Mouse (Mus musculus) cortical plate, adult 2 months (tissue): Measurements from ENCODE around the gene Nat8f6. TPM values are rescaled to one million over a fixed set of nuclear protein-coding genes. Genes with fewer than 3 reads are reported as not detected.
"Not testable (repeated sequence)": the region's sequence is repeated elsewhere in the genome, so short reads cannot be mapped to it uniquely, and the experiment has no call there.

Experiments used
- H3K27ac ChIP-seq: fragments of 200-500 bp; 2 replicates; pipeline ENCODE4 v1.5.1; 2012; ENCODE audit warnings: low read length, control low read depth, inconsistent platforms; ENCODE audit not compliant: insufficient read depth
- H3K4me1 ChIP-seq: fragments of 200-500 bp; 2 replicates; pipeline ENCODE4 v1.6.1; 2011; ENCODE audit warnings: low read length; ENCODE audit not compliant: control insufficient read depth, insufficient read depth
- H3K4me3 ChIP-seq: fragments of 200-500 bp; 2 replicates; pipeline ENCODE4 v1.5.1; 2011; ENCODE audit warnings: mild to moderate bottlenecking, low read length, control low read depth; ENCODE audit not compliant: insufficient read depth
- CTCF ChIP-seq: fragments of 200-500 bp; IDR thresholded peaks from 2 replicates; pipeline ENCODE4 v1.5.1; 2011; ENCODE audit warnings: mild to moderate bottlenecking, control low read depth, low read length; ENCODE audit not compliant: insufficient read depth; ENCODE audit errors: extremely low read depth
- POLR2A ChIP-seq: fragments of 200-500 bp; IDR thresholded peaks from 2 replicates; pipeline ENCODE4 v1.6.1; 2011; ENCODE audit warnings: mild to moderate bottlenecking, low read length, control low read depth; ENCODE audit not compliant: insufficient read depth; ENCODE audit errors: extremely low read depth
- polyA plus RNA-seq: library from polyadenylated mRNA; depleted of rRNA; stranded (reverse); fragments of >200 nt; gene quantifications from 2 replicates; pipeline ENCODE4 v1.2.3, GENCODE M21; 2012

Gene Nat8f6
- polyA plus RNA-seq, 1 experiment: 1.6 TPM

GRCm38 (mm10) chr6:85856194-85856678 is 35.5 kb upstream of the Nat8f6 start:
- H3K4me1 ChIP-seq: peaks cover 3% of the 10 kb centered on the region; the same call in 1 of the 2 replicates
- peak overlapping the region; percentile 75 for H3K27ac ChIP-seq
- TF ChIP-seq POLR2A (no peak), CTCF (no peak)
- H3K4me3 ChIP-seq: no peak overlapping the region

GRCm38 (mm10) chr6:85853481-85853880 is 32.7 kb upstream of the Nat8f6 start:
- Histone ChIP-seq H3K4me3 (no peak overlapping the region), H3K27ac (no peak overlapping the region), H3K4me1 (peaks cover 3% of the 10 kb centered on the region; the same call in 1 of the 2 replicates)
- no peak for TF ChIP-seq CTCF
- no peak for TF ChIP-seq POLR2A

- no peak overlapping the region for H3K27ac ChIP-seq
- TF ChIP-seq POLR2A: no peak
- TF ChIP-seq CTCF: no peak
- peaks cover 5% of the 10 kb centered on the region for H3K4me1 ChIP-seq
- H3K4me3 ChIP-seq: no peak overlapping the region
Observed at GRCm38 (mm10) chr6:85851062-85851773, 30.5 kb upstream of the Nat8f6 start.

- no peak for TF ChIP-seq POLR2A
- TF ChIP-seq CTCF: no peak
- H3K27ac ChIP-seq: peak overlapping the region; percentile 88
- H3K4me1 ChIP-seq: peaks cover 4% of the 10 kb centered on the region
- H3K4me3 ChIP-seq: no peak overlapping the region
Observed at GRCm38 (mm10) chr6:85849240-85849639, 28.5 kb upstream of the Nat8f6 start.

GRCm38 (mm10) chr6:85848140-85848539 is 27.4 kb upstream of the Nat8f6 start:
- Histone ChIP-seq H3K4me3 (no peak overlapping the region), H3K27ac (no peak overlapping the region), H3K4me1 (peaks cover 4% of the 10 kb centered on the region)
- TF ChIP-seq CTCF: no peak
- TF ChIP-seq POLR2A: no peak

- H3K4me1 ChIP-seq: peaks cover 4% of the 10 kb centered on the region
- peak overlapping the region; percentile 28; the same call in 1 of the 2 replicates for H3K27ac ChIP-seq
- TF ChIP-seq CTCF: no peak
- no peak for TF ChIP-seq POLR2A
Observed at GRCm38 (mm10) chr6:85846921-85847320, 26.2 kb upstream of the Nat8f6 start.

GRCm38 (mm10) chr6:85843677-85844458 is 23.1 kb upstream of the Nat8f6 start:
- not testable (repeated sequence) for H3K27ac ChIP-seq, H3K4me1 ChIP-seq, H3K4me3 ChIP-seq

More at GRCm38 (mm10) chr6:85846921-85847320, 26.2 kb upstream of the Nat8f6 start:
- no peak overlapping the region for H3K4me3 ChIP-seq

GRCm38 (mm10) chr6:85839982-85840381 is 19.2 kb upstream of the Nat8f6 start:
- H3K27ac ChIP-seq: no peak overlapping the region; the same call in 1 of the 2 replicates

GRCm38 (mm10) chr6:85838674-85839073 is 17.9 kb upstream of the Nat8f6 start:
- H3K4me3 ChIP-seq: no peak overlapping the region
- H3K27ac ChIP-seq: peak overlapping the region; percentile 93
- peaks cover 2% of the 10 kb centered on the region for H3K4me1 ChIP-seq
- TF ChIP-seq CTCF (no peak), POLR2A (no peak)

More at GRCm38 (mm10) chr6:85839982-85840381, 19.2 kb upstream of the Nat8f6 start:
- no peaks in the 10 kb centered on the region; the same call in none of the 2 replicates for H3K4me1 ChIP-seq
- TF ChIP-seq POLR2A (no peak), CTCF (no peak)
- H3K4me3 ChIP-seq: no peak overlapping the region

- H3K27ac ChIP-seq: peak overlapping the region; percentile 74; the same call in 1 of the 2 replicates
- H3K4me1 ChIP-seq, H3K4me3 ChIP-seq: not testable (repeated sequence)
- 0 out of 2 replicates have a peak, but pooled peaks have one; percentile 4 for TF ChIP-seq CTCF
Observed at GRCm38 (mm10) chr6:85837307-85837706, 16.6 kb upstream of the Nat8f6 start.
